Mouse (Mus musculus) embryonic facial prominence, embryonic 14.5 days (tissue): ENCODE measurements around the gene Nucb1. TPM values are rescaled to one million over a fixed set of nuclear protein-coding genes. Genes with fewer than 3 reads are reported as not detected.

Experiments used
- ATAC-seq: fragments of 200-750 bp; cut with Nextera tagmentation; 2 replicates; pipeline ENCODE4 v1.8.0; 2017; ENCODE audit warnings: low read depth, moderate number of reproducible peaks, moderate TSS enrichment
- DNase-seq: peaks from one replicate; pipeline ENCODE4 v3.0.0-alpha.2; 2015; ENCODE audit warnings: low spot score
- H3K27ac ChIP-seq: fragments of 300-500 bp; sonication (generic); replicated peaks from 2 replicates; pipeline ENCODE4 v1.5.1; 2014; ENCODE audit warnings: low read depth, mild to moderate bottlenecking, low read length, moderate library complexity
- H3K27me3 ChIP-seq: fragments of 300-500 bp; sonication (generic); replicated peaks from 2 replicates; pipeline ENCODE4 v1.6.1; 2014; ENCODE audit warnings: low read length; ENCODE audit not compliant: control insufficient read depth, insufficient read depth
- H3K36me3 ChIP-seq: fragments of 300-500 bp; sonication (generic); 2 replicates; pipeline ENCODE4 v1.6.1; 2014; ENCODE audit warnings: low read length, mixed read lengths; ENCODE audit not compliant: control insufficient read depth, insufficient read depth
- H3K4me1 ChIP-seq: fragments of 300-500 bp; sonication (generic); 2 replicates; pipeline ENCODE4 v1.6.1; 2014; ENCODE audit warnings: antibody characterized with exemption, low read length; ENCODE audit not compliant: control insufficient read depth, insufficient read depth
- H3K4me2 ChIP-seq: fragments of 300-500 bp; sonication (generic); 2 replicates; pipeline ENCODE4 v1.6.1; 2014; ENCODE audit warnings: low read depth, mild to moderate bottlenecking, low read length, moderate library complexity, mixed read lengths
- H3K4me3 ChIP-seq: fragments of 300-500 bp; sonication (generic); 2 replicates; pipeline ENCODE4 v1.5.1; 2014; ENCODE audit warnings: low read depth, mild to moderate bottlenecking, low read length
- H3K9ac ChIP-seq: fragments of 300-500 bp; sonication (generic); 2 replicates; pipeline ENCODE4 v1.6.1; 2014; ENCODE audit warnings: low read depth, mild to moderate bottlenecking, low read length, moderate library complexity, mixed read lengths
- H3K9me3 ChIP-seq: fragments of 300-500 bp; sonication (generic); 2 replicates; pipeline ENCODE4 v1.6.1; 2016; ENCODE audit warnings: low read length; ENCODE audit not compliant: control insufficient read depth
- WGBS: fragments of 180-500 bp; shearing (Covaris S2); extraction: QIAGEN DNeasy Blood & Tissue Kit; methylation state at CpG from one replicate; pipeline ENCODE4 v1.1.7; 2014; 5-methylcytosine and 5-hydroxymethylcytosine counted together
- microRNA-seq: library from miRNA; unstranded; fragments of <30 nt; microRNA quantifications from one replicate; pipeline ENCODE4, GENCODE M21; 2016; ENCODE audit warnings: borderline number of aligned reads
- polyA plus RNA-seq: library from polyadenylated mRNA; unstranded; fragments of >200 nt; fragmentation: Nextera tagmentation; extraction: Ambion mirVana; gene quantifications from 2 replicates; pipeline ENCODE4 v1.2.1, GENCODE M21; 2014

Gene Nucb1
- polyA plus RNA-seq, 1 experiment from 2014 or later, result 209 TPM

DNA sequence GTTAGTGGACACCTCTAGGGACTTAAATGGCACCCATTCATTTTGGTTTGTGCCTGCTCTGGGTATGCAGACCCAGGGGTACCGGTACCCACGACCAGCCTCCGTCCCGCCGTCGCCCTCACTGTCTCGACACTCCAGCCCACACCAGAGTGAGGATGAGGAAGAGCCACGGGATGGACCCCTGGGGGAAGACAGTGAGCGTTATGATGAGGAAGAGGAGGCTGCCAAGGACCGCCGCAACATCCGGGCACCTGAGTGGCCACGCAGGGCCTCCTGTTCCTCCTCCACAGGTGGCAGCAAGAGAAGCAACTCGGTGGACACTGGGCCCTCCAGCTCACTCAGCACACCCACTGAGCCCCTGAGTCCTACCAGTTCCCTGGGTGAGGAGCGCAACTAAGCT, 55.2 kb downstream of the Nucb1 start:
- DNase-seq (no peak), ATAC-seq (no peak)
- no peak overlapping the region for H3K27ac ChIP-seq
- H3K4me3 ChIP-seq, result no peak overlapping the region
- WGBS, result 88% methylated on average over 15 of the region's 15 CpGs
- H3K4me1 ChIP-seq, result peaks cover 8% of the 10 kb centered on the region
- H3K36me3 ChIP-seq, result peaks cover 67% of the 10 kb centered on the region
- no peaks in the 10 kb centered on the region for H3K27me3 ChIP-seq
- no peak overlapping the region for H3K4me2 ChIP-seq
- H3K9ac ChIP-seq, result no peak overlapping the region
- no peaks in the 10 kb centered on the region for H3K9me3 ChIP-seq

- peaks cover 67% of the 10 kb centered on the region for H3K36me3 ChIP-seq
- WGBS, result 55% methylated on average over 23 of the region's 23 CpGs
- no peaks in the 10 kb centered on the region for H3K4me1 ChIP-seq
- H3K4me2 ChIP-seq, result no peak overlapping the region
- peak; percentile 70 for ATAC-seq
- no peak overlapping the region for H3K9ac ChIP-seq
- no peak overlapping the region for H3K27ac ChIP-seq
- no peaks in the 10 kb centered on the region for H3K27me3 ChIP-seq
- H3K9me3 ChIP-seq, result no peaks in the 10 kb centered on the region
- DNase-seq, result peak; percentile 80
- H3K4me3 ChIP-seq, result no peak overlapping the region
These were observed 58.7 kb downstream of the Nucb1 start for GRCm38 (mm10) chr7:45451344-45451982.

DNA sequence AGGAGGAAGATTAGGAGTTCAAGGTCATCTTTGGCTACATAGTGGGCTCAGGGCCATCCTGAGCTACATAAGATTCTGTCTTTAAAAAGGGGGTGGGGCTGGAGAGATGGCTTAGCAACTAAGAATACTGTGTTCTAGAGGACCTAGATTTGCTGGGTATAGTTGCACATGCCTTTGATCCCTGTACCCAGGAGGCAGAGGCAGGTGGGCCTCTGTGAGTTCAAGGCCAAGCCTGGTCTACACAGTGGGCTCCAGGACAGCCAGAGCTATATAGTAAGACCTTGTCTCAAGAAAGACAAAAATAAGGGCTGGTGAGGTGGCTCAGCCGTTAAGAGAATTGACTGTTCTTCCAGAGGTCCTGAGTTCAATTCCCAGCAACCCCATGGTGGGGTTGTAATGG, 60.2 kb downstream of the Nucb1 start:
- H3K9me3 ChIP-seq, result no peaks in the 10 kb centered on the region
- no peak overlapping the region for H3K9ac ChIP-seq
- H3K27me3 ChIP-seq, result no peaks in the 10 kb centered on the region
- no peak overlapping the region for H3K27ac ChIP-seq
- H3K4me3 ChIP-seq, result no peak overlapping the region
- peaks cover 55% of the 10 kb centered on the region for H3K36me3 ChIP-seq
- ATAC-seq (no peak), DNase-seq (no peak)
- no peaks in the 10 kb centered on the region for H3K4me1 ChIP-seq
- H3K4me2 ChIP-seq, result no peak overlapping the region
- WGBS, result 91% methylated on average over 1 of the region's 1 CpGs

DNA sequence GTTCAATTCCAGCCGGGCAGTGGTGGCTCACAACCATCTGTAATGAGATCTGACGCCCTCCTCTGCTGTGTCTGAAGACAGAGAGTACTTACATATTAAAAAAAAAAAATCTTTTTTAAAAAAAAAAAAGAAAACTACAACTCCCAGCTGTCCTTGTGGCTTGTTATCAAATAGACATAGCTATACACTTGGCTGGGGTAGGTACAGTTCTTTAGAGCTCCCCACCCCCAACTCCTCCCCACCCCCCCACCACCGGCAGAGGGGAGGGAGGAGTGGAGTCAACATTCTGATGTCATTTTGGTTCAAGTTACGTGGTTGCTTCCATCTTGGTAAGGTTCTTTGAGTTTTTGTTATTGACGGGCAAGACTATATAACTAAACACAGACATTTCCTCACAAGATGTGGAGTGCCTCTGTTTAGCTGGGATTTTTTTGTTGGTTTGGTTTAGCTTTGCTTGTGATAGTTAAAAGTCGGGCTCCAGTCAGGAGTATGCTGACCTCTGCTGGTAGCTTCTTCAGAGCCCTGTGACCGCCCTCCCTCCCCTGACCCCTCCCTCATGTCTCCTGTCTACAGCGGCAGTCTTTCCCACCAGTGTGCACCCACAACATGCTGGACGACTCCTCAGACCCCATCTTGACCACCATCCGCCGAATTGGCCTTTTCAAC, 62.7 kb downstream of the Nucb1 start:
- 36% methylated on average over 11 of the region's 11 CpGs for WGBS
- H3K36me3 ChIP-seq, result peaks cover 60% of the 10 kb centered on the region
- H3K4me2 ChIP-seq, result no peak overlapping the region
- ATAC-seq (0 out of 2 replicates have a peak, but pooled peaks have one; percentile 14), DNase-seq (peak; percentile 60)
- H3K4me3 ChIP-seq, result no peak overlapping the region
- H3K9me3 ChIP-seq, result no peaks in the 10 kb centered on the region
- no peaks in the 10 kb centered on the region for H3K27me3 ChIP-seq
- H3K9ac ChIP-seq, result peak overlapping the region; percentile 25; the same call in 1 of the 2 replicates
- 0 out of 2 replicates have a peak overlapping the region, but pooled peaks have one; percentile 5 for H3K27ac ChIP-seq
- no peaks in the 10 kb centered on the region for H3K4me1 ChIP-seq

- no peaks in the 10 kb centered on the region for H3K9me3 ChIP-seq
- no peak for DNase-seq
- ATAC-seq, result no peak
- no peak overlapping the region for H3K27ac ChIP-seq
- H3K4me1 ChIP-seq, result no peaks in the 10 kb centered on the region
- no peak overlapping the region for H3K4me2 ChIP-seq
- H3K27me3 ChIP-seq, result no peaks in the 10 kb centered on the region
- H3K9ac ChIP-seq, result no peak overlapping the region
- no peak overlapping the region for H3K4me3 ChIP-seq
- peaks cover 58% of the 10 kb centered on the region for H3K36me3 ChIP-seq
These were observed 63.6 kb downstream of the Nucb1 start for GRCm38 (mm10) chr7:45446589-45446988.

DNA sequence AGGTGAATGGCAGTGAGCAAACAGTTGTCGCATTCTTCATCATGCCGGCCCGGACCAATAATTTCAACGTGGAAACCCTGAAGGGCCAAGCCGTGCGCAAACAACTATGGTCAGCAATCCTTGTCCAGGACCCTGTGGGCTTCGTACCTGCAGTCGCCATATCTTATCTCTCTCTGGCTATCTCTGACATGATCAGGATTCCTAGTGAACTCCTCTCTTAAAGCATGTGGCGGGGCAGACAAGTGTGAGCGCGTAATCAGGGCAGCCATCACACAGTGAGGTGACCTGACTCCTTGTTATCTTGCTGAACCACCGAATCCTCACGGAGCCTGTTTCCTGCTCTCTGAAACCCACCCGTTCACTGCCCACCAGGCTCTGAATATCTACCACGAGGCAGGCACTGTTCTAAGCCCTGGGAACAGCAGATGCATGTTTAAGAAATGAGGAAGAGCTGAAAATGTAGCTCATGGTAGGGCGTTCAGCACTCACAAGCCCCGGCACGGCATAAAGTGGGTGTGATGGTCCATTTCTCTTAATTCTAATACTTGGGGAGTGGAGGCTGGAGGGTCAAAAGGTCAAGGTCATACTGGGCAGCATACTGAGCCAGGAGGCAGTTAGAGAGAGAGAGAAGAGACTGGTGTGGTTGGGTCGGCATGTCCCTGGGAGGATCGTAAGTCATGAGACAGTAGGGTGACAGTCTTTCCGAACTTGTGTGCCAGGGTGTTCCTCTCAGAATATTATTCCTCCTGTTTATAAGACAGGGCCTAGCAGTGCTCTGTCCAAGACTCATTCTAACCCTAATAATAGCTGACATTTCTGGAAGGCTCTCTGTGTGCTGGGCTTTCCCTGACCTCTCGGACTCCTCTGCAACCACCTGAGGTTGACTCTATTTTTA, 66.4 kb downstream of the Nucb1 start:
- WGBS, result 88% methylated on average over 22 of the region's 22 CpGs
- Histone ChIP-seq H3K36me3 (peaks cover 63% of the 10 kb centered on the region), H3K9ac (no peak overlapping the region)

More for the DNA sequence above, 66.4 kb downstream of the Nucb1 start:
- H3K9me3 ChIP-seq, result no peaks in the 10 kb centered on the region
- H3K27ac ChIP-seq, result no peak overlapping the region
- DNase-seq (no peak), ATAC-seq (no peak)
- H3K27me3 ChIP-seq, result no peaks in the 10 kb centered on the region
- no peaks in the 10 kb centered on the region for H3K4me1 ChIP-seq
- no peak overlapping the region for H3K4me2 ChIP-seq
- no peak overlapping the region for H3K4me3 ChIP-seq

Small RNAs within 50 kb of the gene (microRNA-seq; reads per million reads assigned to microRNA genes)
- gene Gm22133, result not detected

Other genes with a start within 250 kb of the Nucb1 start
- gene Slc6a21, start 232.9 kb downstream of the Nucb1 start, polyA plus RNA-seq, result not detected in 2 replicates
- 16.6 and 18.2 TPM in 2 replicates for gene Trpm4, start 176.6 kb downstream of the Nucb1 start, polyA plus RNA-seq
- gene Hrc, start 175.1 kb downstream of the Nucb1 start, polyA plus RNA-seq, result 11.0 and 15.8 TPM in 2 replicates
- 4.8 and 6.9 TPM in 2 replicates for gene Ppfia3, start 143.4 kb downstream of the Nucb1 start, polyA plus RNA-seq
- 2.4 TPM in 2 replicates for gene Lin7b, start 139.8 kb downstream of the Nucb1 start, polyA plus RNA-seq
- gene Snrnp70, start 114.7 kb downstream of the Nucb1 start, polyA plus RNA-seq, result 56.5 and 61.1 TPM in 2 replicates
- 0.24 TPM in 1 of 2 replicates, not detected in the other for gene Kcna7, start 104.8 kb downstream of the Nucb1 start, polyA plus RNA-seq
- 3.0 and 3.1 TPM in 2 replicates for gene Ntf5, start 96.7 kb downstream of the Nucb1 start, polyA plus RNA-seq
- gene Lhb, start 89.6 kb downstream of the Nucb1 start, polyA plus RNA-seq, result 1.4 TPM in 1 of 2 replicates, not detected in the other
- 39.3 TPM in 2 replicates for gene Gys1, start 75.6 kb downstream of the Nucb1 start, polyA plus RNA-seq
- gene Ruvbl2, start 72.3 kb downstream of the Nucb1 start, polyA plus RNA-seq, result 123 and 127 TPM in 2 replicates
- gene Ftl1, start 50.5 kb downstream of the Nucb1 start, polyA plus RNA-seq, result 4,260 and 4,697 TPM in 2 replicates
- gene Bax, start 43.5 kb downstream of the Nucb1 start, polyA plus RNA-seq, result 120 and 132 TPM in 2 replicates
- gene Tulp2, start 28.5 kb downstream of the Nucb1 start, polyA plus RNA-seq, result 1.2 and 1.5 TPM in 2 replicates
- not detected in 2 replicates for gene Gm45808, start 23.6 kb downstream of the Nucb1 start, polyA plus RNA-seq
- gene Dhdh, start 21.6 kb downstream of the Nucb1 start, polyA plus RNA-seq, result 2.5 and 3.2 TPM in 2 replicates
- 20.7 and 21.9 TPM in 2 replicates for gene Ppp1r15a, start 15.9 kb upstream of the Nucb1 start, polyA plus RNA-seq
- 6.8 and 7.3 TPM in 2 replicates for gene Plekha4, start 15.9 kb upstream of the Nucb1 start, polyA plus RNA-seq
- gene Hsd17b14, start 44.5 kb upstream of the Nucb1 start, polyA plus RNA-seq, result 0.77 and 1.0 TPM in 2 replicates
- gene Bcat2, start 59.7 kb upstream of the Nucb1 start, polyA plus RNA-seq, result 50.1 and 51.0 TPM in 2 replicates
- 0.45 and 1.0 TPM in 2 replicates for gene Fgf21, start 105.1 kb upstream of the Nucb1 start, polyA plus RNA-seq
- 1.3 and 2.1 TPM in 2 replicates for gene Fut1, start 106.9 kb upstream of the Nucb1 start, polyA plus RNA-seq
- 0.19 and 0.30 TPM in 2 replicates for gene Izumo1, start 111.4 kb upstream of the Nucb1 start, polyA plus RNA-seq
- gene Rasip1, start 117.1 kb upstream of the Nucb1 start, polyA plus RNA-seq, result 10.4 and 11.1 TPM in 2 replicates
- 23.3 and 28.8 TPM in 2 replicates for gene Mamstr, start 129.6 kb upstream of the Nucb1 start, polyA plus RNA-seq
- 1.9 and 2.2 TPM in 2 replicates for gene Fut2, start 156.0 kb upstream of the Nucb1 start, polyA plus RNA-seq
- 3.4 and 3.7 TPM in 2 replicates for gene Ntn5, start 173.6 kb upstream of the Nucb1 start, polyA plus RNA-seq
- gene Sec1, start 184.0 kb upstream of the Nucb1 start, polyA plus RNA-seq, result 2.1 and 2.5 TPM in 2 replicates
- 7.9 and 8.9 TPM in 2 replicates for gene Car11, start 189.4 kb upstream of the Nucb1 start, polyA plus RNA-seq
- gene Dbp, start 194.7 kb upstream of the Nucb1 start, polyA plus RNA-seq, result 3.4 and 4.7 TPM in 2 replicates
- gene Rpl18, start 205.1 kb upstream of the Nucb1 start, polyA plus RNA-seq, result 1,174 and 1,204 TPM in 2 replicates
- 24.0 and 25.6 TPM in 2 replicates for gene Sphk2, start 207.6 kb upstream of the Nucb1 start, polyA plus RNA-seq
- 0.36 and 0.39 TPM in 2 replicates for gene Fam83e, start 210.8 kb upstream of the Nucb1 start, polyA plus RNA-seq
- not detected in 2 replicates for gene Spaca4, start 215.4 kb upstream of the Nucb1 start, polyA plus RNA-seq